Mouse (Mus musculus) embryonic stem cell, embryonic (primary cell): Measurements from ENCODE around the gene Lrrfip1.

Experiments
- CTCF ChIA-PET, 4 experiments: fragments of 300-600 bp in 2 of 4; fragments of 350-600 bp in 2 of 4; sonication (Branson Sonifier 250); formaldehyde crosslinking; loops; one replicate each; lab custom pipeline; 2022; ENCODE audit warnings: inconsistent platforms in 2 of 4; lab: Charles Lee
- POLR2A ChIA-PET, 4 experiments: fragments of 300-600 bp in 2 of 4; fragments of 350-600 bp in 2 of 4; sonication (Branson Sonifier 250); formaldehyde crosslinking; loops; one replicate each; lab custom pipeline; 2022; ENCODE audit warnings: antibody characterized with exemption in 4 of 4, inconsistent platforms in 1 of 4; lab: Charles Lee

The Lrrfip1 gene

DNA sequence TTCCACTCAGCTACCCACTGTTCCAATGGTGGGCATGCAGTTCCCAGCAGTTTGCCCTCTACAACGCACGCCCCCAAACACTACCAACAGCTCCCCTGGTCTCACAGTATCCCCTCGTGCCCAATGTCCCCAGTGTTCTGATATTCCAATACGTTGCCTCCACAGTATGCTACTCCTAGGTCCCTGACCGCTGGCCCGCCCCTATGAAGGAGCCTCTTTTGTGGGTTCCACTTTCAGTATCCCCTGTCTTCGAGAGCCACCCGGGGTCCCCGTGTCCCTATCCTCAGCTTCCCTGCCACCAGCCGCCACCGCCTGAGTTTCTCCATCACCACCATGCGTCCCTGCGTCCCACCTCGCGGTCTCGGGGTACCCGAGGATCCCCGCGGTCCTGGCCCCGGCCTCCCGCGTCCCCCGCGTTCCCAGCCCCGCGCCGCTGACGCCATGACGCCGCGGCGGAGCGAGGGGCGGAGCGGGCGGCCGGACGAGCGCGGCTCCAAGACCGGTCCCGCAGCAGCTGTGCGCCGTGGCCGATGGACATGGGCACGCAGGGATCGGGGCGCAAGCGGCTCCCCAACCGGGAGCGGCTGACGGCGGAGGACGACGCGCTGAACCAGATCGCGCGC lies at the start of gene Lrrfip1:
Gene Lrrfip1, plus strand, starts transcription at position 470 of the 623 bp plus-strand sequence.
- POLR2A ChIA-PET = interaction anchor here in 1 of 4 experiments (1.0 to 1.6 kb wide), 3 partner anchors 54 to 415 kb away, joined by 3 read pairs; partner anchors contain the start of genes Hes6 and Ube2f
- CTCF ChIA-PET = interaction anchor here (0.6 to 2.0 kb wide), 5 partner anchors 25 to 347 kb away, joined by 3 to 10 read pairs (median 3); partner anchors contain the start of gene Rab17 (in 1 of the 4)

DNA sequence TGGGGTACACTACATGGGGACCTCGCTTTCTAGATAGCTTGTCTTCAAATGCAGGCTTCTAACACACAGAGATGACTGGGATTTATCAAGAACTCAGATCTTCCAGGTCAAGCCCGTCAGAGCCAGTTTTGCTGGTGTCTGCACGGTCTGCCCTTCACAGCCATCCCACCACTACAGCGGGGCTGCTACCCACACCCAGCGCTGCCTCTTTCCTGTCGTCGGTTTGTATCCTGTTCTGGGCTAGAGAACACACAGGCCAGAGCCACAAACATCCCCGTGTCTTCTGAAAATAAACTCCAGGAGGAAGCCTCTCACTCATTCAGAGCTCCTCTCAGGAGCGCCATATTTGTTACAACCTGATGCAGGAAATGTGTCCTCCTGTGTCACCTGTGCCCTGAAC lies 49.2 kb upstream of the Lrrfip1 start:
- CTCF ChIA-PET = no interaction called here
- POLR2A ChIA-PET = no interaction called here

DNA sequence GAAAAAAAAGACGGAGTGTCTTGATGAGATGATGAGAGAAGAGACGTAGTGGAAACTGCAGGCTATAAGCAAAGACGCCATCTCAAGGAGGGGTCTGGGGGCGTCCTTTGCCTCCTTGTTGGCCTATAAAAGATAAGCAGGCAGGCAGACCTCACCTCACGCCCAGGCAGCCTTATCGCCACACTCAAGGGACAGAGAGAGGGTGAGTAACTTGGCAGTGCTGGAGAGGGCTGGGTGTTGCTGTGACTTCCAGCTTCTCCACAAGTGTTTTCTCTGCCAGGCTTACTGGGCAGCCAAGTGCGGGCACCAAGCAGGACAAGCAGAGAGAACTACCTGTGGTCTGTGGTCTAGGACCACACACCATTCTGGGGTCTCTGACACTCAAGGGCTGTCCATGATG lies 46.9 kb upstream of the Lrrfip1 start:
- ChIA-PET CTCF (no interaction called here), POLR2A (no interaction called here)

DNA sequence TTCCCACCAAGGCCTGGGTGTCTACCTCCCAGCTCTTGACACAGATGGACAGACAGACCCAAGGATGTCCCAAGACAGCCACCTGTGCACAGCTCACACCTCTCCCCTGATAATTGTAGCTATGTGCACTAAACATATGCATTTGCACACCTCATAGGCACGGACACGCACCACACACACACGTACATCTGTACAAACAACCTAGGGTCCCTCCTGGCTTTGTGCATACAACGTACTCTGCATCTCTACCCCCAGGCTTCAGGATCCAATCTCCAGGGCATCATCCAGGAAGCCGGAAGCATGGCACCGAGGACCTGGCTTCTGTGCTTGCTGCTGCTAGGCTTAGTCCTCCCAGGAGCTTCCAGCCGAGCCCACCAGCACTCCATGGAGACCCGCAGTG lies 45.7 kb upstream of the Lrrfip1 start, which contains the start of gene Prlh:
Gene Prlh, plus strand, starts transcription at position 301 of the 400 bp plus-strand sequence.
- CTCF ChIA-PET = no interaction called here
- POLR2A ChIA-PET = no interaction called here

DNA sequence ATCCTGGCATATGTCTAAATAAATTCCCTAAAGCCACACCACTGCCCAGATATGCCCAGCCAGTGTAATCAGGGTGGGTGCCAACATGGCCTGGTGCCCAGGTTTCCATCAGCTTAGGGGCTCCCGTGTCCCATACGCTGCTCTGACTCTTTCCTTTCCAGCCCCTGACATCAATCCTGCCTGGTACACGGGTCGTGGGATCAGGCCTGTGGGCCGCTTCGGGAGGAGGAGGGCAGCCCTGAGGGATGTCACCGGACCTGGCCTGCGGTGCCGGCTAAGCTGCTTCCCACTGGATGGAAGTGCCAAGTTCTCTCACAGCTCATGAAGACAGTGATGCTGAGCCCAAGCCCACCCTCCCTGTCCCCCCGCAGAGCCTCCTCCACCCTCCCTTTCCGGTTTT lies 44.8 kb upstream of the Lrrfip1 start:
- CTCF ChIA-PET = interaction anchor here in 1 of 4 experiments (0.5 kb wide), 1 partner anchor 26 kb away, joined by 6 read pairs; no protein-coding TSS in a partner anchor
- POLR2A ChIA-PET = no interaction called here

DNA sequence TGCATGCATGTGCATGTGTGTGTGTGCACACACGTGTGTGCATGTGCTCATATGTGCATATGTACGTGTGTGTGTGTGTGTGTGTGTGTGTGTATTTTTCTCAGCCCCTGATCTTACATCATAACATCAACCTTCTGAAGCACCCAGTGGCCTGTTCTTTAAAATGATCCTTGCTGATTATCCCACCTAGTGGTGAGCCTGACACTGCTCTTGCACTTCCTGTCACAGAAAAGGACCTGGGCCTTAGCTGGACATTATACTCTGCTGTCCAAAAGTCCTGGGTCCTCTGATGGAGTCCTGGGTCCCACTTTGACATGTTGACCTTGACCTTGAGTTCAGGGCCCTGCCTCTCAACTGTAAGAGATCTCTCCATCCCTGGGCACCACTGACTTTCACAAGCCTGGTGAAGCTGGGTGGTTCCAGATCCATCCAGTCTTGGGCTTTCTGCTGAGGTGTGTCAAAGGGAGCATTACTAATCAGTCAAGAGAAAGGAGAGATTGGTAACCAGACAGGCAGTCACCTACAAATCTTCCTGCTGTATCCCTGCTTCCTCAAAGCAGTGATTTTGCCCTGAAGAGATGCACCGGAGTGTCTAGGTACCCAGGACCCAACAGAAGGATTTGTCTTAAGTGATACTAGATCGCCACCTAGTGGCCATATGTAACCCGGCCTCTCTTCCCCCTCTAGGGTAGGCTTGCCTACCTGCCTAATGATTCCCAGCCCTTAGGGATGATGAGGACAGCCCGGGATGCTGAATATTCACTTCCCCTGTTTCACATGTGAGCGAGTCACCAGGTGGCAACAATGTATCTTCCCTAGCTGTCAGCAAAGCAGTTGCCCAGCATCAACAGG lies 42.1 kb upstream of the Lrrfip1 start:
- ChIA-PET POLR2A (interaction anchor here in 3 of 4 experiments (0.6 kb wide), 4 partner anchors 34 to 476 kb away, joined by 3 to 4 read pairs (median 4); no protein-coding TSS in a partner anchor), CTCF (interaction anchor here (0.7 to 4.8 kb wide), 8 partner anchors 17 to 361 kb away, joined by 3 to 20 read pairs (median 6); no protein-coding TSS in a partner anchor)

DNA sequence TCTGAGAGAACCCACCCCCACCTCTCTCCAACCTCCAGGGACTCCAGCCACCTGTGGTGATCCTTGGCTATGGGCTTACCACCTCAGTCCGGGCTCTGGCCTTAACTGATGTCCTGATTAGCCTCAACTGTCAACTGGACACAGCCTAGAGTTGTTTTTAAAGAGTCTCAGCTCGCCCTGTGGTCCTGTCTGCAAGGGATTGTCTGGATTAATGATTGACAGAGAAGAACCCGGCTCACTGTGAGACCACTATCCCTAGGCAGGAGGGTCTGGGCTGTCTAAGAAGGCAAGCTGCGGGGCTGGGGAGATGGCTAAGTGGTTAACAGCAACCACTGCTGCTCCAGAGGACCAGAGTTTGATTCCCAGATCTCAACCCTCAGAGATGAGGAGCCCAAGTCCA lies 36.0 kb upstream of the Lrrfip1 start:
- ChIA-PET POLR2A (no interaction called here), CTCF (interaction anchor here (0.8 to 1.9 kb wide), 4 partner anchors 11 to 375 kb away, joined by 3 to 7 read pairs (median 4); no protein-coding TSS in a partner anchor)

DNA sequence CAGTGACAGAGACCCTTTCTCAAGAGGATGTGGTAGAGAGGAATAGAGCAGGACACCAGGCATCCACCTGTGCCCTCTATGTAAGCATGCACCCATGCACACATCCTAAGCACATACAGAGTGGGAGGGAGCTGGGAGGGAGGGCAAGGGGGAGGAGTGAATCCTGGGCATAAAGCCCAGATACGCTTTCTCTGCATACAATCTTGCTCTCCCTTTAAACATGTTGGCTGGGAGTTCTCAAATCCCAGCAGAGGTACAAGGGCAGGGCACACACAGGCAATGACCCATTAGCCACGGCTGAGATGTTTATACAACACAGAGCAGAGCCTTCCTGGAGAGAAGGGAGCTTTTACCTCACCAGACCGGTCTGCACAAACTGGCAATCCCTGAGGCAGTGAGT lies 35.5 kb upstream of the Lrrfip1 start:
- POLR2A ChIA-PET = interaction anchor here in 1 of 4 experiments (0.7 kb wide), 1 partner anchor 59 kb away, joined by 4 read pairs; no protein-coding TSS in a partner anchor

DNA sequence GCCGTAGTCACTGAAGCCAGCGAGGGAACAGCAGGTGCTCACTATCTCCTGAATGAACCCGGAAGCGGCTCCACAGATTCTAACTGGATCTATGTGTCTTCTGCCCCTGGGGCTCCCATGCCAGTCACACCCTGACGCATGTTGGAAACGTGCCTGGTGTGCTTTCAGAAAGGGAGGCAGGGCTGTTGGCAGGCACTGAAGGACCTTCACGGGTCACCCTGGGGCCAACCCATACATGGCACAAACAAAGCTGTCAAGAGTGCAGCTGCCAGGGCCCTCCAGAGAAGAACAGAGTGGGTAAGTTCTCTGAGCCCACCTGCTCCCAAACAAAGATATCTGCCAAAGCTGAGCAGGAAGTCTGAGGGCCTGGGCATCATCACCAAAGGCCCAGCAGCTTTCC lies 31.0 kb upstream of the Lrrfip1 start:
- POLR2A ChIA-PET = no interaction called here
- CTCF ChIA-PET = interaction anchor here in 2 of 4 experiments (0.6 to 0.7 kb wide), 2 partner anchors 12 to 1060 kb away, joined by 3 to 4 read pairs; no protein-coding TSS in a partner anchor

More for the DNA sequence above, 35.5 kb upstream of the Lrrfip1 start:
- CTCF ChIA-PET = interaction anchor here in 2 of 4 experiments (0.8 to 2.0 kb wide), 2 partner anchors 10 to 375 kb away, joined by 4 read pairs; no protein-coding TSS in a partner anchor

DNA sequence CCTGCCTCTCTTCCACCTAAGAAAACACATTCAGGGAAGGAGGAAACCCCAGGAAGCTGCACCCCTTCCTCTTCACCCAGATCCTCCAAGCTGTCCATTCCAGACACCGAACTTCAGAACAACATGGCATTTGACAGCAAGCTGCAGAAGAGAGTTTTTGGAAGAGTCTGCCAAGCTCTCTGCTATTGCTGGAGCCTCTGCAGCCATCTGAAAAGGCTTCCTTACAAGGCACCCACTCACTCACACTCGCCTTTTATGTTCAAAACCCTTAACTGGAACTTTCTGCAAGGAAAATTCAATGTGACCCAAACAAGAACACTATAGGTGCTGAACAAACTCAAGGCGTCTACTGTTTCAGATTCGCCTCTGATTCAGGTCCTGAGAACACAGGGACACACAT lies 29.9 kb upstream of the Lrrfip1 start:
- ChIA-PET CTCF (interaction anchor here in 1 of 4 experiments (0.6 kb wide), 1 partner anchor 50 kb away, joined by 3 read pairs; no protein-coding TSS in a partner anchor), POLR2A (interaction anchor here in 1 of 4 experiments (1.0 kb wide), 1 partner anchor 41 kb away, joined by 3 read pairs; no protein-coding TSS in a partner anchor)

DNA sequence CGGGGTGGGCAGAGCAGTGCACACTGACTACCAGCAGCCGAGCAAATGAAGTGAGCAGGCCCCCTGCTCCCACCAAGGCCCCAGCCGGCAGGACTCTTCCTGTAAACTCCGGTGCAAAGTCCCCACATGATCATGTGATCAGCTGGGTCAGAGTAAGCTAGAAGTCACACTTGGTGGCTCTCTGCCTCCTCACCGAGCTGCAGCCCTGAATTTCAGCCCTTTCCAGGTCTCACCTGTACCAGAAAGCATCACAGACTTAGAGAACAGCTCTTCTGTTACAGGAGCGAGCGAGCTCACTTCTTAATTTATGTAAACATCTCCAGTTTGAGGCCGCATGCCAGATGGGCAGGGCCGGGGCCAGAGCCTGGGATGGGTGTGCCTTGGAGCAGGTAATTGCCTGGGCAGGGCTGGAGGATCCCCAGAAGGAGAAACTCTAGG lies 29.2 kb upstream of the Lrrfip1 start, which contains the start of gene Rab17:
Gene Rab17, minus strand, starts transcription at position 315 of the 438 bp plus-strand sequence.
- CTCF ChIA-PET = interaction anchor here in 2 of 4 experiments (0.5 to 0.9 kb wide), 5 partner anchors 29 to 509 kb away, joined by 3 to 4 read pairs (median 3); partner anchors contain the start of gene Lrrfip1 (in 1 of the 2)
- POLR2A ChIA-PET = interaction anchor here in 2 of 4 experiments (0.6 to 1.8 kb wide), 6 partner anchors 9 to 462 kb away, joined by 3 to 4 read pairs (median 3); partner anchors contain the start of genes Cops8 (in 1 of the 2) and Rbm44 (in 1 of the 2)

DNA sequence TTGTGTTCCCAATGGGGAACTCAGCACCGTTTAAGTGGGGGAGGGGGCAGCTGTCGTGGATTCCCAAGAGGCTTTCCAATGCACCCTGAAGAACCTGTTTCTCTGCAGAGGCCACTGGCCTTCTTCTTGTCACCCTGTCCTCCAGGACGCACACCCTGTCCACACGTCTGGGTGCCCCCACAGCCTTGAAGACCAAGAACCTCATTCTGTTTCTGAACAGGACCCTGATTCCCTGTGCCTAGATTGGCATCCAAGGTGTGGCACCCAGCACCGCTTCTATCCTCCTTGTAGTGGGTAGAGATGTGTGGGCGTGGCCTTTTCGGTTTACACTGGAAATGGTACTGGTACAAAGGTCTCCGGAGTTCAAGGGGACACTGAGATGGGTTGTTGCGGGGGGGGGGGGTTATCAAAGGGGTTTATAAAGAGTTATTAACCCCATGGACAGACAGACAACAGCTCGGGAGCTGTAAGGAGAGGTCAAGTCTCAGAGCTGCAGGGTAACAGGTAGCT lies 28.6 kb upstream of the Lrrfip1 start:
- ChIA-PET CTCF (interaction anchor here in 2 of 4 experiments (0.5 to 0.9 kb wide), 4 partner anchors 28 to 509 kb away, joined by 3 to 4 read pairs (median 3); partner anchors contain the start of gene Lrrfip1 (in 1 of the 2)), POLR2A (interaction anchor here in 2 of 4 experiments (0.8 to 1.8 kb wide), 5 partner anchors 42 to 366 kb away, joined by 3 to 4 read pairs (median 3); partner anchors contain the start of genes Cops8 (in 1 of the 2) and Rbm44 (in 1 of the 2))

DNA sequence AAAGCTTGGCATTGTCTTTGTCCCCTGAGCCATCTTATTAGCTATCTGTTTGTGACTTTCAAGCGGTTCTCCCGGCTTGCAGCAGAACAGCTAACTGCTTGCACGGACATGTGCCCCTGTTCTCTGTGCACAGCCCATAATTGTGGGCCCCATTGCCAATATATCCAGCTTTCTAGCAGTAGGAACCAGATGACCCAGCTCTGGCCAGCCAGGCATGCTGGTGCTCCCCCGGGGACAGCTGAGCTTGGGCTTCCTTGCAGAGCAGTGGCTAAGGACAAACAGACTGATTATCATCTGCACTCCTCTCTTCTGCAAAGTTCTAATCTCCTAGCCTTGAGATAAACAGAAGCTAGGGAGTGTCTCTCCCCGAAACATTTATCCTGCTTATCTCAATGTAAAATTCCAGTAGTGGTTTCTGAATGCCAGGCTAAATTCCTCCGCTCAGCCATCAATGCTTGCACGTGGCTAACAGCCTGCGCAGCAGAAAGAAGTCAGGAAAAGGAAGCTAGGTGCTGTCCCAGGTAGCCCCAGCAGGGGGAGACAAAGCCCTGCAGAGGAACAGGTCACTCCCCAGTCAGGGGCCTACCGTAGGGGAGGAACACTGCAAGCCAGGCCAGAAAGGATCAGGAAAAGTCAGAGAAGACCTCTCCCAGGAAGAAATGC lies 25.5 kb upstream of the Lrrfip1 start:
- ChIA-PET CTCF (interaction anchor here (0.5 to 3.6 kb wide), 48 partner anchors 9 to 875 kb away, joined by 3 to 34 read pairs (median 4); partner anchors contain the start of genes Erfe (in 2 of the 4), Ube2f (in 2 of the 4), Lrrfip1 (in 1 of the 4) and Mlph (in 1 of the 4)), POLR2A (interaction anchor here in 3 of 4 experiments (0.8 to 1.3 kb wide), 5 partner anchors 49 to 325 kb away, joined by 3 to 5 read pairs (median 3); partner anchors contain the start of gene Scly (in 1 of the 3))

DNA sequence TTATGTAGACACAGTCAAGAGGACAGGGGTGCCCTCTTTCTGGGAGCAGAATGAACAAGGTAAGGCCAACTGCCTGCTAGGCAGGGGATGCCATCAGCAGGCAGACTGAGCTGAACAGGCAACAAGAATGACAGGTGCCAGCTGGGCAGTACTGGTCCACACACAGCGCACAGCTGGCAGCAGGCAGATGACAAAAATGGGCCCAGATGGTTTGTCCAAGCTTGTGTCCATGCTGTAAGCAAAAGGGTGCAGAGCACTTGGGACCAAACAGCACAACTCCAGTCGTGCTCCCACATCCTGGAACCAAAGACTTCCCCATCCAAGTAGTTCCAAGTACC lies 25.0 kb upstream of the Lrrfip1 start:
- CTCF ChIA-PET = interaction anchor here (0.5 to 3.6 kb wide), 45 partner anchors 9 to 876 kb away, joined by 3 to 34 read pairs (median 4); partner anchors contain the start of genes Erfe (in 2 of the 4), Ube2f (in 2 of the 4), Lrrfip1 (in 1 of the 4) and Mlph (in 1 of the 4)
- POLR2A ChIA-PET = interaction anchor here in 3 of 4 experiments (0.8 to 1.3 kb wide), 6 partner anchors 48 to 324 kb away, joined by 3 to 5 read pairs (median 3); partner anchors contain the start of genes Scly (in 1 of the 3) and Ube2f (in 1 of the 3)

DNA sequence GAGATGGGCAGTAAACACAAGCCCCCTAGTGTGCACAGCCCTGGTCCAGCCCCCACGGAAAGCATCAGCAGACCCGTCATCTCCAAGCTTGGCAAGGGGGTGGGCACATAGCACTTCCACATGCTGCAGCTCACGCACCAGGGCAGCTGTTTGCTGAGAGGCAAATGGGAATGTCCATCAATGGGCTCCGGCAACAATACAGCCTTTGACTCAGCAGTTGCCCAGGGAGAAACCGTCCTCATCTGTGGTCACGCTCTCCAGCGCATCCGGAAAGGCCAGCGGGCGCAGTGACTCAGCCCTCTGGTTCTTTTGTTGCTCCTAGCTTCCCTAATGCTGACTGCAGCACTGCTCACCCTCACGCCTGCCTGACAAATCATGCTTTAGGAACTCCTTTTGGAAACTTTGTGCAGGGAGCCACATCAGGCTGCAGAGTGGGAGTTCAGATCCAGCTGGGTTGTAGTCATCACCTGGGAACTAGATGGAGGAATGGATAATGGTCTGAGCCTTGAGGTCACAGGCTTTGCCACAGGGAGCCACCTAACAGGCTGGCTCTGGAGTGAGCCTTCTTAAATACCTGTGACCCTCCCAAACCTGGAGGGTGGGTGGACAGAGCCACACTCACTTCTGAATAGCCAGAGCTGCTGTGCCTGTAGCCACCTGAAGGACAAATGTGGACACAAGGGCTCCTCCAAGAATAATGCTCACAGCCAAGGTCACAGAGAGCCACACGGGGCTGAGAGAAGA lies 23.5 kb upstream of the Lrrfip1 start:
- ChIA-PET POLR2A (interaction anchor here in 3 of 4 experiments (0.6 to 0.8 kb wide), 3 partner anchors 135 to 425 kb away, joined by 3 to 4 read pairs (median 4); partner anchors contain the start of gene Cops8 (in 1 of the 3)), CTCF (interaction anchor here in 2 of 4 experiments (0.6 to 3.6 kb wide), 6 partner anchors 42 to 765 kb away, joined by 4 to 34 read pairs (median 8); partner anchors contain the start of genes Erfe (in 1 of the 2) and Ube2f (in 1 of the 2))

DNA sequence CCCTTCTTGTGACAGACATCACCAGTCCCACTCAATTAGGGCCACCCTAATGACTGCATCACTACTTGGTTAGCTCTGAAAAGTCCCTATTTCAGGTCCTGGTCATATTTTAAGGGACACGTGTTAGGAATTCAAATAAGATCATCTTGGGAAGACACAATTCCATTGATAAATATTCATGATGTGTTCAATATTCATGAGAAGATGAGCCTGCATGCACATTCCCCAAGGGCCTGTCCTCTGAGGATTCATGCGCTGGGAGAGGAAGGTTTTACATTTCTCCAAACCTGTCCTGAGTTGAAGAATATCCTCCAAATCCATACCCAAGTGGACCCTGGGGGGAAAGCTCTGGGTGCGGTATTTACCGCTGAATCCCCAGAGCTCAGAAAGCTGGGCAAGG lies 22.6 kb upstream of the Lrrfip1 start:
- CTCF ChIA-PET = interaction anchor here in 3 of 4 experiments (0.5 to 3.6 kb wide), 4 partner anchors 45 to 335 kb away, joined by 3 to 26 read pairs (median 6); no protein-coding TSS in a partner anchor
- POLR2A ChIA-PET = no interaction called here
